Mouse (Mus musculus): ENCODE data around the gene Crocc2.

Crocc2 gene

GRCm38 (mm10) chr1:93268246-93268645 lies 99.7 kb downstream of the Crocc2 start:
- no peak for DNase-seq (ENCODE audit: low read depth in 2 of 2, low spot score in 2 of 2)

GRCm38 (mm10) chr1:93270516-93271240 lies 102.2 kb downstream of the Crocc2 start:
- DNase-seq (ENCODE audit: low read depth in 2 of 2, low spot score in 2 of 2): no peak

GRCm38 (mm10) chr1:93271751-93272150 lies 103.2 kb downstream of the Crocc2 start:
- no peak for DNase-seq (ENCODE audit: low read depth in 2 of 2, low spot score in 2 of 2)

GRCm38 (mm10) chr1:93272409-93272821 lies 103.9 kb downstream of the Crocc2 start:
- no peak for DNase-seq (ENCODE audit: low read depth in 2 of 2, low spot score in 2 of 2)

GRCm38 (mm10) chr1:93275561-93275960 lies 107.0 kb downstream of the Crocc2 start:
- DNase-seq (ENCODE audit: low read depth in 2 of 2, low spot score in 2 of 2): no peak

- no peak for DNase-seq (ENCODE audit: low read depth in 2 of 2, low spot score in 2 of 2)
These were observed 108.5 kb downstream of the Crocc2 start for GRCm38 (mm10) chr1:93277041-93277440.
